Mouse (Mus musculus): ENCODE results near the gene Tmem131l. TPM values are rescaled to one million over a fixed set of nuclear protein-coding genes. Genes with fewer than 3 reads are reported as not detected.

Tmem131l gene
- polyA plus RNA-seq, 1 experiment from 2014 or later: 123 TPM

DNA sequence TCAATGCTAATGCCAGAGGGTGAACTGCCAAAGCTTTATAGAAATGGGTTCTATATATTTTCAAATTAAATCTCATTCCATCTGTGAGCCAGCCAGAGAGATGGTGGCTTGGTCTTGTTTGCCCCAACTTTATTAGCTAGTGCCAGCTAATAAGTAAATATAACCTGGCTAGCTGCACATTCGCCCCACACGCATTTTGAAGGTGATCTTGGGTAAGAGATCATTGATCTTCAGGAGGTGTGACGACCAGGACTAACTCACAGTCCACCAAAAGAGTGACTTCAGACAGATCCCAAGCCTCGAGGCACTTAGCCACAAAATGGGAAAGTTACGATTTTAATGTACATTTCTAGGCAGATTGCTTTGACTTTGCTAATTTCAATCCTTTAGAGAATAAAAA lies 21.0 kb upstream of the Tmem131l start:
- no peak for ATAC-seq
- Histone ChIP-seq H3K27me3 (replicated peaks; ENCODE audit: control insufficient read depth, insufficient read depth, low read length) (no peaks in the 10 kb centered on the region), H3K9me3 (replicated peaks; ENCODE audit: control insufficient read depth, low read length) (0 out of 2 replicates have a peak, but pooled peaks cover 2% of the 10 kb centered on the region), H3K4me1 (ENCODE audit: control insufficient read depth, insufficient read depth, low read length) (peaks cover 3% of the 10 kb centered on the region), H3K36me3 (ENCODE audit: control insufficient read depth, insufficient read depth, low read length) (no peaks in the 10 kb centered on the region), H3K4me2 (ENCODE audit: low read length) (no peak overlapping the region), H3K4me3 (ENCODE audit: low read depth, low read length) (no peak overlapping the region), H3K9ac (ENCODE audit: low read length) (no peak overlapping the region), H3K27ac (ENCODE audit: low read depth, low read length) (no peak overlapping the region)
- 90% methylated on average over 5 of the region's 5 CpGs for WGBS
- no peak for DNase-seq (ENCODE audit: low spot score)

DNA sequence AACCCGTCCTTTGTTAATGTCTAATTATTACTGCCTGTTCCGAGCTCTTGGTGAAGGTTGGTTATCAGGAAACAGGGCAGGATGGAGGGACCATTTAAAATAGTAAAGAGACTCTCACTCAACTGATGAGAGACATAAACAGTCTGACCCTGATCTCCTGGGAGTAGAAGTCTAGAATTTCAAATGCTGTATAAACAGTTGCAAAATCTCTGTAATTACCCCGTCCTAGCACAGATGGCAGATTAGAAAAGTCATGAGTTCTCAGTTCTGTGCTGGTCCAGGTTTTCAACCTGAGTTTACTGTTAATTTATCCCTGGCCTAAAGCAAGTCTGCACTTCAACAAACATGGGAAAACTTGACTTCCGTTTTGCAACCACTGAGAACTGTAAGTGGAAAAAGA lies 20.2 kb upstream of the Tmem131l start:
- H3K4me3 ChIP-seq (ENCODE audit: low read depth, low read length): no peak overlapping the region
- no peak overlapping the region; the same call in 1 of the 2 replicates for H3K27ac ChIP-seq (ENCODE audit: low read depth, low read length)
- DNase-seq (ENCODE audit: low spot score): no peak
- 70% methylated on average over 4 of the region's 4 CpGs for WGBS
- no peak overlapping the region for H3K4me2 ChIP-seq (ENCODE audit: low read length)
- H3K9ac ChIP-seq (ENCODE audit: low read length): no peak overlapping the region
- 0 out of 2 replicates have a peak, but pooled peaks cover 2% of the 10 kb centered on the region for H3K9me3 ChIP-seq (replicated peaks; ENCODE audit: control insufficient read depth, low read length)
- no peaks in the 10 kb centered on the region for H3K27me3 ChIP-seq (replicated peaks; ENCODE audit: control insufficient read depth, insufficient read depth, low read length)
- H3K4me1 ChIP-seq (ENCODE audit: control insufficient read depth, insufficient read depth, low read length): peaks cover 3% of the 10 kb centered on the region
- H3K36me3 ChIP-seq (ENCODE audit: control insufficient read depth, insufficient read depth, low read length): no peaks in the 10 kb centered on the region
- no peak for ATAC-seq

DNA sequence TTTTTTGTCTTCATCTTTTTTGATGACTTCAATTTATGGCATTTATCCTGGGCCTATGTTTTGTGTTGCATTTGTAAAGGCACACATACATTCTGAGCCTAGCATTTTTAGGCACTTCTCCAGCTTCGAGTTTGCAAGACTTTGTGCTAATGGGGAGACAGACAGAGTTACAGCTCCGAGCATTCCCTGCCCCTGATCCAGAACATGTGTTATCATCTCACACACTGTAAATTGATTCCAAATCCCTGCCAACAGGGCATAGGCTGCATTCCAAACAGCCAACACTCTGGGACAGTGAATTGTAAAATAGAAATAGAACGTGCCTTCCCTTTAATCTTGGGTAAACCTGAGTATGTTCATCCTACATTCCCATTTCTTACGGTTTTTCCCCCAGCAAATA lies 19.7 kb upstream of the Tmem131l start:
- no peaks in the 10 kb centered on the region for H3K27me3 ChIP-seq (replicated peaks; ENCODE audit: control insufficient read depth, insufficient read depth, low read length)
- no peak overlapping the region for H3K4me3 ChIP-seq (ENCODE audit: low read depth, low read length)
- no peak overlapping the region; the same call in 1 of the 2 replicates for H3K27ac ChIP-seq (ENCODE audit: low read depth, low read length)
- ATAC-seq (peak; percentile 58; the same call in 1 of the 2 replicates), DNase-seq (ENCODE audit: low spot score) (peak; percentile 71)
- no peaks in the 10 kb centered on the region for H3K36me3 ChIP-seq (ENCODE audit: control insufficient read depth, insufficient read depth, low read length)
- no peak overlapping the region for H3K4me2 ChIP-seq (ENCODE audit: low read length)
- 0 out of 2 replicates have a peak, but pooled peaks cover 2% of the 10 kb centered on the region for H3K9me3 ChIP-seq (replicated peaks; ENCODE audit: control insufficient read depth, low read length)
- H3K4me1 ChIP-seq (ENCODE audit: control insufficient read depth, insufficient read depth, low read length): peaks cover 3% of the 10 kb centered on the region
- 53% methylated on average over 4 of the region's 4 CpGs for WGBS
- no peak overlapping the region for H3K9ac ChIP-seq (ENCODE audit: low read length)

DNA sequence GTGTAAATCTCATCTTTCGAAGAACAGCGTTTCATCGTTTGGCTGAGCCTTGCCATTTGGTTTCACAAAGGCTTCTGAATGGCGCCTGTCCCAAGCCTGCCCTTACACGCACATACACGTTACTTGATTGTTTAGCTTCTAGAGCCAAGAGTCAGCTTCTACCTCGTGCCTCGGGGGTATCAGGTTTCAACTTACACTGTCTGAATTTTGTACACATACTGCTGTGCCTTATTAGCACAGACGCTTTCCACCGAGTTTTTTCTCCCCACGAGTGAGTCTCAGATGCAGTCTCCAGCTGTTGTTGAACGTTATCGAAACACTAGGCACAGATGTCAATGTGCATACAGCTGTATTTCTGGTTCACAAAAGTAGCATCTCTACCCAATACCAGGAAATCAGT lies 19.3 kb upstream of the Tmem131l start:
- WGBS: 50% methylated on average over 13 of the region's 13 CpGs
- Histone ChIP-seq H3K4me1 (ENCODE audit: control insufficient read depth, insufficient read depth, low read length) (peaks cover 3% of the 10 kb centered on the region), H3K9me3 (replicated peaks; ENCODE audit: control insufficient read depth, low read length) (0 out of 2 replicates have a peak, but pooled peaks cover 2% of the 10 kb centered on the region), H3K27ac (ENCODE audit: low read depth, low read length) (no peak overlapping the region), H3K36me3 (ENCODE audit: control insufficient read depth, insufficient read depth, low read length) (no peaks in the 10 kb centered on the region), H3K27me3 (replicated peaks; ENCODE audit: control insufficient read depth, insufficient read depth, low read length) (no peaks in the 10 kb centered on the region), H3K9ac (ENCODE audit: low read length) (no peak overlapping the region), H3K4me3 (ENCODE audit: low read depth, low read length) (no peak overlapping the region), H3K4me2 (ENCODE audit: low read length) (no peak overlapping the region)
- ATAC-seq: peak; percentile 42; the same call in 1 of the 2 replicates
- peak; percentile 60 for DNase-seq (ENCODE audit: low spot score)

DNA sequence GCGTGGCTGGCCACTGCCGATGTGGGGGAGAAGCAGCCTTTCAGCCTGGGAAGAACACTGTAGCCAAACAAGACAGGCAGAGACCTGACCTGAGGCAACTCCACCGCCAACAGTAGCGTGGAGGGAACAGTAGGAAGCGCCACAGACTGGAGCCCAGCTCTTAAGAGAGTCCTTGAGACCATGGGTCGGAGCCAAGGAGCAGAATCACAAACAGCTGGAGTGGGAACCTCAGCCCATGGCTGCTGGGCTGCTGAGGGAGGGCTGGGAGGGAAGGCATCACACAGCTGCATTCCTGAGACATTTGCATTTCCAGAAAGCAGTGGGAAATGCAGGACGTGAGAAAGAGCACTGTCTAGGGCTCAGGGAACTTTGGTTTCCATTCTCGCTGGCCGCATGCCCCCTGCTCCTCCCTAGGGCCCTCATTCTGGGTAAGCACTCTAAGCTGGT lies 8.8 kb upstream of the Tmem131l start:
- H3K27ac ChIP-seq (ENCODE audit: low read depth, low read length): no peak overlapping the region
- ATAC-seq (peak; percentile 62), DNase-seq (ENCODE audit: low spot score) (peak; percentile 34)
- H3K36me3 ChIP-seq (ENCODE audit: control insufficient read depth, insufficient read depth, low read length): no peaks in the 10 kb centered on the region
- no peaks in the 10 kb centered on the region for H3K27me3 ChIP-seq (replicated peaks; ENCODE audit: control insufficient read depth, insufficient read depth, low read length)
- H3K4me2 ChIP-seq (ENCODE audit: low read length): no peak overlapping the region
- H3K4me3 ChIP-seq (ENCODE audit: low read depth, low read length): no peak overlapping the region
- no peaks in the 10 kb centered on the region for H3K4me1 ChIP-seq (ENCODE audit: control insufficient read depth, insufficient read depth, low read length)
- 16% methylated on average over 9 of the region's 9 CpGs for WGBS
- H3K9me3 ChIP-seq (replicated peaks; ENCODE audit: control insufficient read depth, low read length): no peaks in the 10 kb centered on the region
- H3K9ac ChIP-seq (ENCODE audit: low read length): no peak overlapping the region

DNA sequence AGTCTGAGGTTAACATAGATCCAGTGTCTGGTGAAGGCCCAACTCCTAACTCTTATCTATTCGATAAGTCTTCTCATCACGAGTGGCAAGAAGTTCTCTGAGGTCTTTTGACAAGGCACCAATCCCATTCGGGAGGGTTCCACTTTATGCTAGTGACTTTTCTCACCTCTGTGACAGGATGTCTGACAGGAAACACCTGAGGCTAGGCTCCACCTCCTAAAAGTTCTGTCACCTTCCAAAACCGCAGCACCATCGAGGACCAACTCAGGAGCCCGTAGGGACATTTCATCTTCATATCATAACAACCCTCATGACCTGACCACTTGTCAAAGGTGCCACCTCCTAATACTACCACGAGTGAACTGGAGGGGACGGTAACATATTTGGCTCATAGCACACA lies 6.2 kb upstream of the Tmem131l start:
- no peak overlapping the region for H3K9ac ChIP-seq (ENCODE audit: low read length)
- H3K36me3 ChIP-seq (ENCODE audit: control insufficient read depth, insufficient read depth, low read length): no peaks in the 10 kb centered on the region
- H3K4me2 ChIP-seq (ENCODE audit: low read length): no peak overlapping the region
- no peak overlapping the region for H3K27ac ChIP-seq (ENCODE audit: low read depth, low read length)
- no peak for ATAC-seq
- no peaks in the 10 kb centered on the region for H3K9me3 ChIP-seq (replicated peaks; ENCODE audit: control insufficient read depth, low read length)
- H3K4me1 ChIP-seq (ENCODE audit: control insufficient read depth, insufficient read depth, low read length): peaks cover under 1% of the 10 kb centered on the region; the same call in 1 of the 2 replicates
- no peak overlapping the region for H3K4me3 ChIP-seq (ENCODE audit: low read depth, low read length)
- DNase-seq (ENCODE audit: low spot score): no peak
- H3K27me3 ChIP-seq (replicated peaks; ENCODE audit: control insufficient read depth, insufficient read depth, low read length): no peaks in the 10 kb centered on the region
- 96% methylated on average over 8 of the region's 8 CpGs for WGBS

DNA sequence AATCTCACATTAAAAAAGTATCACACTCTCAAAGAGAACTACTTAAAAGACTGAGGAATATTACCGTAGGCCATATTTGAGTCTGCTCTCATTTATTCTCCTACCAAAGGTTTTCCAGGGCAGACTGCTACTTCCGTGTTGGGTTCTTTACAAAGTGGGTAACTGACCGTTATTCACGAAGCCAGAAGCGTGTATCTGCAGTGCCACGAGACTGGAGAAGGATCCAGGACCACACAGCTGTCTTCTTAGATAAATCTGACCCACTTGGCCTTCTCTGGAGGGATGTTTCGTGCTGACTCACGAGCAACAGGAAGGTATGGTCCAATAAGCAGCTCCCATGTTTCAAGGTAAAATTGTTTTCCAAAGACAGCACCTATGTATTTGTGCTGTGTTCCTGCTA lies 1.8 kb upstream of the Tmem131l start:
- Histone ChIP-seq H3K9ac (ENCODE audit: low read length) (no peak overlapping the region), H3K9me3 (replicated peaks; ENCODE audit: control insufficient read depth, low read length) (no peaks in the 10 kb centered on the region), H3K27ac (ENCODE audit: low read depth, low read length) (no peak overlapping the region), H3K36me3 (ENCODE audit: control insufficient read depth, insufficient read depth, low read length) (peaks cover 2% of the 10 kb centered on the region; the same call in 1 of the 2 replicates), H3K27me3 (replicated peaks; ENCODE audit: control insufficient read depth, insufficient read depth, low read length) (no peaks in the 10 kb centered on the region), H3K4me2 (ENCODE audit: low read length) (no peak overlapping the region), H3K4me3 (ENCODE audit: low read depth, low read length) (no peak overlapping the region), H3K4me1 (ENCODE audit: control insufficient read depth, insufficient read depth, low read length) (peaks cover 20% of the 10 kb centered on the region)
- ATAC-seq (no peak), DNase-seq (ENCODE audit: low spot score) (no peak)
- 90% methylated on average over 8 of the region's 8 CpGs for WGBS

DNA sequence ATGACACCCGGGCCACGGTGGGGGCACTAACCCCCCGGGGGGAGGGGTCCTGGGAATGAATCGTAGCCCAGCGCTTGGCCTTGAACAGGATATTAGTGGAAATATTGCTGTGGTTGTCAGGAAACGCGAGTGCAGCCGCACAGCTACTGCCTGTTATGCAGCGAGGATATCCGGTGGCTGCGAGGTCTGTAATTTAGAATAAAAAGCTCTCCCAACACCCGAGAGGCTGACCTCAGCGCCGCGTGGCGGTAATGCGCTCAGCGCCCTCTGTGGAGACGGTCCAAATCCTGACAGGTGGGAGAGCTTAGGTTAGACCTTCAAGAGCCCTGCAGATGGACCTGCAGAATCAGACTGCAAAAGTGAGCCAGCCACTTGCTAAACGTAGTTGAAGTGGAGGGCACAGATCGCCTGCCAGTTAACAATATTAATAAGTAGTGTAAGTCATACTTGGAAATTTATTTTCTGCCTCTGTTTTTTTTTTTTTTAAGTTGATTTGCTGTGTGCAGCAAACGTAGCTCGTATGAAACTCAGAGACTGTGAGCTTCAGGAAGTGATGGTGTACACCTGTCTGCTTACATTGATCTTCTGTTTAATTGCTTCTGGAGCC lies 604 bp upstream of the Tmem131l start:
- H3K4me3 ChIP-seq (ENCODE audit: low read depth, low read length): peak overlapping the region; percentile 98
- peak; percentile 74 for DNase-seq (ENCODE audit: low spot score)
- H3K4me1 ChIP-seq (ENCODE audit: control insufficient read depth, insufficient read depth, low read length): peaks cover 27% of the 10 kb centered on the region
- ATAC-seq: peak; percentile 56
- no peaks in the 10 kb centered on the region for H3K9me3 ChIP-seq (replicated peaks; ENCODE audit: control insufficient read depth, low read length)
- H3K4me2 ChIP-seq (ENCODE audit: low read length): peak overlapping the region; percentile 90
- H3K27me3 ChIP-seq (replicated peaks; ENCODE audit: control insufficient read depth, insufficient read depth, low read length): no peaks in the 10 kb centered on the region
- WGBS: 4% methylated on average over 23 of the region's 23 CpGs
- peak overlapping the region; percentile 99 for H3K9ac ChIP-seq (ENCODE audit: low read length)
- peak overlapping the region; percentile 94 for H3K27ac ChIP-seq (ENCODE audit: low read depth, low read length)
- peaks cover 2% of the 10 kb centered on the region; the same call in 1 of the 2 replicates for H3K36me3 ChIP-seq (ENCODE audit: control insufficient read depth, insufficient read depth, low read length)

DNA sequence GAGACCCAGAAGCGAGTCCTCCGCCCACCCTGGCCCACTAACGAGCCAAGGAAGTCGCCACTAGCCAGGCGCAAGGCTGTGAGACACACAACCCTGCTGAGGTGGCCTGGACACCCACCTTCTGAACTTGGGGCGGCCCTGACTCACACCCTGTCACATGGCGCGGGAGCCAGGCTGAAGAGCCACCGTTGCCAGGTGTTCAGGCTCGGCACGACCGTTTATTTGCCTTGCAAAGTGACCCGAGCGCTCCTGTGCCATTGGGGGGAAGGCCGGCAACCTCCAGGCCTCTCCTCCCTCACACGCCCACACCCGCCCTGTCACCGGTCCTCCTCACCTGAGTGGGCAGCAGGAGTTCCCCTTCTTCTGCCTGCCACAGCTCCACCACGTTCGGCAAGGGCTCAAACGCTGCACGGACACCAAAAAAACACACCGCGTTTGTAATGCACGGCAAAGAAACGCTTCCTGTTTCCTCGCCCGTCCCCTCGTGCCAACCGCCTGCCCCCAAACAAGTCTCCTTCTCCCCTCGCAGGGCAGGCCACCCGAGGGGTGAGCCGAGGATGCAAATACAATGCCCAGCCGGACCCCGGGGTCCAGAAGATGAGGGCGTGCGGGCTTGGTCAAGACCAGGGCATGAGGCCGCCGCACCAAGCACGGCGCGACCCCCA lies 862 bp downstream of the Tmem131l start:
- Histone ChIP-seq H3K36me3 (ENCODE audit: control insufficient read depth, insufficient read depth, low read length) (peaks cover 5% of the 10 kb centered on the region; the same call in 1 of the 2 replicates), H3K4me3 (ENCODE audit: low read depth, low read length) (peak overlapping the region; percentile 98), H3K4me2 (ENCODE audit: low read length) (peak overlapping the region; percentile 90), H3K9ac (ENCODE audit: low read length) (peak overlapping the region; percentile 99), H3K27me3 (replicated peaks; ENCODE audit: control insufficient read depth, insufficient read depth, low read length) (no peaks in the 10 kb centered on the region), H3K9me3 (replicated peaks; ENCODE audit: control insufficient read depth, low read length) (no peaks in the 10 kb centered on the region), H3K27ac (ENCODE audit: low read depth, low read length) (peak overlapping the region; percentile 94), H3K4me1 (ENCODE audit: control insufficient read depth, insufficient read depth, low read length) (peaks cover 42% of the 10 kb centered on the region)
- under 1% methylated on average over 42 of the region's 42 CpGs for WGBS
- ATAC-seq (peak; percentile 10), DNase-seq (ENCODE audit: low spot score) (peak; percentile 46)

All from forebrain, embryonic 14.5 days (tissue).